Mouse (Mus musculus): Measurements from ENCODE around the gene Kalrn. TPM values are rescaled to one million over a fixed set of nuclear protein-coding genes. Genes with fewer than 3 reads are reported as not detected.

The Kalrn gene
- polyA plus RNA-seq, 1 experiment = 3.3 TPM

DNA sequence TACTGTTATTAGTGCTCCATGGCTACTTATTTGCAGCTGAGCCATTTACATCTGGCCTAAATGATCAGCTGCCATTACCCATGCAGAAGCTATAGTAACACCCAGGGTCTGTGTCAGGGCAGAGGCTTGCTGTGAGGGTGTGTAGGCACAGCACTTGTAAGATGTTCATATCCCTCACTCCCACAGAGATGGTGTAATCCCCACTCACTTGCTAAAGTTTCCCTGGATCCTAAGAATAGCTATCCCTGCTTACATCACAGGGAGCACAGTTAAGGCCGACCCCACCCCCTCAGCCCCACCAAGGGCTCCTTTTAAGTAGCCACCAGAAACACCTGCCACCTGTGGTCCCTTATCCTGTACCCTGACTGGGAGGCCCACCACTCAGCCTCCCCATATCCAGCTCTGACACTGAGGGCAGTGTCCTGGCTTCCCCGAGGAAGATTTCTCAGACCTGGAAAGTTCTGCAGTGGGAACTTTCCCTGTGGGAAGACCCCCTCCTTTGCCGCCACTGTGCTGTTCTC lies 83.5 kb downstream of the Kalrn start:
- TF ChIP-seq GATA1 (IDR thresholded peaks at IDR 0.05; ENCODE audit: low read length) = no peak

DNA sequence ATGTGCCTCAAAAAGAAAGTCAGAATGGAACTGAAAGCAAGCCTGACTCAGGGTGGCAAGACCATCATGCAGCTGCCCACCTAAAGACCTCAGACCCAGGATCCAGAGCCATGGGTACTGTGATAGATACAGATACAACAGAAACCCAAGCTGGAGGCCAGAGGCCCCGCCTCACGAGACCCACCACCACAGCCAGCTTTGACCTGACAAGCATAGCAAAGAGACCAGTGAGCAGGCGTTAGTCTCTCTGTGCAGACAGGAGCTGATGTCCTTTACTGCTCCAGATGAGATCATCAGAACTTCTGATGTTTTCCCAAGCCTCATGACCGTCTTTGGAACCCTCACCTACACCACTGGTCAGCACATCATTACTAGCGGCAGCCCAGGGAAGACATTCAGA lies 85.5 kb downstream of the Kalrn start:
- TF ChIP-seq GATA1 (IDR thresholded peaks at IDR 0.05; ENCODE audit: low read length) = no peak

GRCm38 (mm10) chr16:34487268-34487667 lies 86.1 kb downstream of the Kalrn start:
- TF ChIP-seq GATA1 (IDR thresholded peaks at IDR 0.05; ENCODE audit: low read length) = no peak

DNA sequence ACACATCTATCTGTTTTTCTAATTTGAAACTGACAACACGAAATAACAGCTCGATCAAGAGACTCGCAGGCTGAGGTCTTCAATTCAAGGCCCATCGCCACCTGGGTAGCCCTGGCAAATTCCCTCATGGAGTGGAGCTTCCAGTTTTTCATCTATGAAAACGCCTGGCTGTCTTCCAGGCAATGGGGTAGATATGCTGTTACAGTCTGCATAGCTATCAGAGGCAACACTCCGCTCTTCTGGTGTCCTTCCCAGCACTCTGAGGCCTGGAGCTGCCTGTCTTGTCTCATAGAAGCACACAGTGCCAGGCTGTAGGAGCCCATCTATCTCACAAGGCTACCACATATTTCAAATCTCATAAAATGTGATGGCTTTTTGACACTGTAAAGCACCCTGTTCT lies 87.8 kb downstream of the Kalrn start:
- TF ChIP-seq GATA1 (IDR thresholded peaks at IDR 0.05; ENCODE audit: low read length) = no peak

GRCm38 (mm10) chr16:34484921-34485320 lies 88.4 kb downstream of the Kalrn start:
- no peak for TF ChIP-seq GATA1 (IDR thresholded peaks at IDR 0.05; ENCODE audit: low read length)

GRCm38 (mm10) chr16:34484213-34484612 lies 89.1 kb downstream of the Kalrn start:
- no peak for TF ChIP-seq GATA1 (IDR thresholded peaks at IDR 0.05; ENCODE audit: low read length)

DNA sequence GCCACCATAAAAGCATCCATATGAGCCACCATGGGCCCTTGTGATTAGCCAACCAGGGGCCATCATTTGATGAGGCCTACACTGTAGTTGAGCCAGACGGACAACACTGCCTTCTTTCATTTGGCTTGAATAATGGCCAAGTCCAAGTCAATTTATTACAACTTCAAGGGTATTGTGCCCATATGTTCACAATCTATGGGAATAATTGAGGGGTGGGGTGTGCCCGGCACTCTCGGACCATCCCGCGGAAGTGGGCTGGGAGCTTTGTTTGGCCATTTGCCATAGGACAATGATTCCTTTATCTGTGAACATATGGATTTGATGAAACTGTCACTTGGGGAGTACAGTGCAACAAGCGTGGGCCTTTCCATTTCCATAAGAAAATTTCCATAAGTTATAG lies 89.6 kb downstream of the Kalrn start:
- TF ChIP-seq GATA1 (IDR thresholded peaks at IDR 0.05; ENCODE audit: low read length) = no peak

GRCm38 (mm10) chr16:34474741-34475140 lies 98.6 kb downstream of the Kalrn start:
- no peak for TF ChIP-seq GATA1 (IDR thresholded peaks at IDR 0.05; ENCODE audit: low read length)

DNA sequence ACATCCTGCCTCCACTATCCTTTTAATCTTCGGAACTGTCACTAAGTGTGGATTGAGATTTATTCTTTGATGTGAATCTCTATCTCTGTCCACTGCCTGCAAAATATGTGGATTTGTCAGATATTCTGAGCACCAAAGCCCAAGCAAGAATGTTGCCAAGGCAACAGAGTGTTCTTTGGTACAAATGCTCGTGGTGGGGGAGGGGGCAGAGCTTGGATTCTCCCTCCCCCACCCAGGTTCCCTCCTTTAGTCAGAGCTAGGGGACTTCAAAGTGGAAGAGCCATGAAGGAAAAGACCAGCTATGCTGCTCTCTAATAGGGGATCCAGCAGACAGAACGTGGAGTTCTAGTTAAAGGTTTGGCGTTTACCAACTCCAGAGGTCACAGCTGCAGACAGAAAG lies 99.4 kb downstream of the Kalrn start:
- no peak for TF ChIP-seq GATA1 (IDR thresholded peaks at IDR 0.05; ENCODE audit: low read length)

DNA sequence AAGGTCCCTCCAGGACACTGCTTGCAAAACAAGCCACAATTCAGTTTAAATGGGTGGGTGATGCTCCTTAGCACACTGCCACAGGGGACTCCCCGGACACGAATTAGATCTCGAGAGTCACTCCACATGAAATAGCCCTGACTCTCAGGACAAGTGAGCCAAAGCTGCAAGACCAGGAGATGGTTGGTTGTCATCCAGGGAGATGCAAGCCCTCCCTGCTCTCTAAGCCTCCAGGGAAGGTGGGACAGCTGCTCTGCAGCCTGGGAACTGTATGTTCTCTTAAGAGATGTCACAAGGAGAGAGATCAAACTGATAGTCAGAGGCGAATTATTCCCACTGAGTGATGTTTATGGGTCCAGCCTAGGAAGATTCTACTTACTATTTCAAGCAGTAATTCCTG lies 101.9 kb downstream of the Kalrn start:
- no peak for TF ChIP-seq GATA1 (IDR thresholded peaks at IDR 0.05; ENCODE audit: low read length)

- TF ChIP-seq GATA1 (IDR thresholded peaks at IDR 0.05; ENCODE audit: low read length) = no peak
Measured at GRCm38 (mm10) chr16:34470343-34470742, 103.0 kb downstream of the Kalrn start.

DNA sequence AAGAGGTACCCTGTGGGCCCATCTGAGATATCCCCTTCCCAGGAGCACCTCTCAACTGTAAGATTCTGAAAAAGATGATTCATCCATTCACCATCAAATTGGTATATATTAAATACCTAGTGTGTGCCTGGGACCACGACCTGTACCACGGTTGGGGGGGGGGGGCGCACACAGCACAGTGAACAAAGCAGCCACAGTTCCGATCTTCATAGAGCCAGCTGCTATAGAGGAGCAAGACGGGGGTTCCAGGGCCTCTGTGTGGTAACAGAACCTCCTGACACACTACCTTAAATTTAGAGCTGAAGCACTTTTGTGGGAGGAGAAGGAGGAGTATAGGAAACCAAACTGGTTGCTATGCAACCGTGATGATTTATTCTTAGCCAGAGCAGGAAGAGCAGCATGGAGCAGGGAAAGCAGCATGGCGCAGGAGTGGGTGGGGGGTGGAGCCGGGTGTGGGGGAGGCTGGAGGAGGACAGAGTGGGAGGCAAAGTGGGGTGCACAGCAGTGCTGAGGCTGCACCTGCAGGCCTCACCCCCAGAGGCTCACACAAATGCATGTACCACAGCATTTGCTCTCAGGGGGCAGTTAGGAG lies 104.0 kb downstream of the Kalrn start:
- TF ChIP-seq GATA1 (IDR thresholded peaks at IDR 0.05; ENCODE audit: low read length) = no peak

GRCm38 (mm10) chr16:34466649-34467048 lies 106.7 kb downstream of the Kalrn start:
- no peak for TF ChIP-seq GATA1 (IDR thresholded peaks at IDR 0.05; ENCODE audit: low read length)

DNA sequence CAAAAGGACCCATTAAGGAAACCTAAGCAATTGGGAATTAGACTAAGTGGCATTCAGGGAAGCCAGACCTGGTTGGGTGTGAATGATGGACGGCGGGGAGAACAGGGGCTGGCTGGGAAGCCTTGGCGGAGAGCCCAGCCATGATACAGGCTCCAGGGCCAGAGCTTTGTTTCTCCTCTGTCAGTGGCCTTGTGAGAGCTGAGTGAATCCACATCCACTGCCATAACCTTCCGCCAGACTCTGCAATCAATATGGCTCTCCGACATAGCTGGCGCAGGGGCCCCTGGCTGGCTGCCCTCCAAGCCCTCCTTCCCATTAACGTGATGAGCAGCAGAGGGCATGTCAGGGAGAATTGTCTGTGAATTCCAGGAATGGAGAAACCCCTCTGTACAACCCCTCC lies 117.0 kb downstream of the Kalrn start:
- TF ChIP-seq GATA1 (IDR thresholded peaks at IDR 0.05; ENCODE audit: low read length) = no peak

DNA sequence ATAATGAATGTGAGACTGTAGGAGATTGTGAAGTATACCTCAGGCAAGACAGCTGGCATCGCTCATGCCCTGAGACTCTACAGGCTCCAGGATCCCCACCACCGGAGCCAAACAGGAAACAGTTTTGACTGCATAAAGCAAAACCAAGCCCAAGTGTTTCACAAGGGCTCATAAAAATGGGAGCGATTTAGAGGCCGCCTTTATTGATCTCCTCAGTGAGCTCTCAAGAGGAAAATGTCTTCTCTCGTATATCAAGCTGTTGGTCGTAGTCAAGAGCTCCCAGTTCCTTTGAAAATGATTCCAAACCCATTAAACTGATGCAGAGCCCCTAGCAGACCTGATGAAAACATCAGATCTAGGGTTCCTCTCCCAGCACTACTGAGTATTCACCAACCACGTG lies 127.7 kb downstream of the Kalrn start:
- no peak for TF ChIP-seq GATA1 (IDR thresholded peaks at IDR 0.05; ENCODE audit: low read length)

DNA sequence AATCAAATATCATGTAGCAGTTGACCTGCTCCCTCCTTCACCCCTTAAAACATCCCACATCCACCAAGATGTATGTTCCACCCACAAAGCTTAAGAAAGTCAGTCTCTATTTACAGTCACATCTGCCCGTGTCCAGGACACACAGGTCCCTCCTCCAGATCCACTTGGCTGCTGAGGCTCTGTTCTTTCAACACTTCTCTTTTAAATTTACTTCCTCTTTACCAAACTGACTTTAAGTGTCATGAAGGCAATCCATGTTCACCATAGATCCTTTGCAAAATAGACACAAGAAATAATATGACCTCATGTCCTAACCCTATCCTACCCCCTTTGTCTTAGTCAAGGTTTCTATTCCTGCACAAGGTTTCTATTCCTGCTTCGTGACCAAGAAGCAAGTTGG lies 131.6 kb downstream of the Kalrn start:
- no peak for TF ChIP-seq GATA1 (IDR thresholded peaks at IDR 0.05; ENCODE audit: low read length)

DNA sequence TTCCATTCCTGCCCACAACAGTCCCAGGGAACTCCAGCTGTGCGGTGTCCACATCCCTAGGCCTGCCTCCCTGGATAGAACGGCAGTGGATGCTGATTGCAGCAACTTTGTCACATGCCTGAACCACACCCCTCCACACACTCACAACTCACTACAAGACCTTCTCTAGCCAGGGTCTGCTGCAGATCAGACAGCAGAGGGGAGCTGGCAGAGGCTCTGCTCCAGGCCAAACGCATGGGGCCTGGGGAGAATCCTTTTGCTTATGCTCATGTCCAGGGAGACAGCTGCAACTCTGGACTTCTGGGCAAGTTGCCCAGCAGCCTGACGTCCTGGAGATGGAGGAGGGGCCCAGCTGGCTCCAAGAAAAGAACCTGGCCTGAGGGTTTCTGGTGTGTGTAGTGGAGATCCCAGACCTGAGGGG lies 132.3 kb downstream of the Kalrn start:
- TF ChIP-seq GATA1 (IDR thresholded peaks at IDR 0.05; ENCODE audit: low read length) = no peak
